Mouse (Mus musculus) heart, postnatal 4 days (tissue): ENCODE measurements around the gene Tex19.2. TPM values are rescaled to one million over a fixed set of nuclear protein-coding genes. Genes with fewer than 3 reads are reported as not detected.

Experiments used
- total RNA-seq, 2 experiments: library from RNA; stranded (reverse); gene quantifications; 2 replicates each; pipeline ENCODE4 v1.2.3; 2021

Gene Tex19.2
- total RNA-seq, 2 experiments from 2014 or later = not detected

Other genes with a start within 250 kb of the Tex19.2 start
- gene Ccdc57, start 185.8 kb downstream of the Tex19.2 start, total RNA-seq = 1 to 10 TPM; 2.1 to 2.4 TPM
- 10 to 100 TPM; 13.3 to 22.8 TPM for gene Slc16a3, start 170.2 kb downstream of the Tex19.2 start, total RNA-seq
- gene Csnk1d, start 127.3 kb downstream of the Tex19.2 start, total RNA-seq = 10 to 100 TPM; 84.4 to 91.9 TPM
- under 1 TPM in 1 of 2 experiments, not detected in 1; 0.29 TPM for gene Cd7, start 79.3 kb downstream of the Tex19.2 start, total RNA-seq
- not detected for gene Sectm1b, start 55.1 kb downstream of the Tex19.2 start, total RNA-seq
- gene Sectm1a, start 37.5 kb downstream of the Tex19.2 start, total RNA-seq = not detected
- gene Tex19.1, start 27.5 kb upstream of the Tex19.2 start, total RNA-seq = not detected
- under 1 TPM; 0.14 to 0.20 TPM for gene Uts2r, start 41.6 kb upstream of the Tex19.2 start, total RNA-seq
- 10 to 100 TPM; 17.0 to 17.8 TPM for gene Hexdc, start 85.8 kb upstream of the Tex19.2 start, total RNA-seq
- gene Ogfod3, start 86.0 kb upstream of the Tex19.2 start, total RNA-seq = 10 to 100 TPM; 18.7 to 22.2 TPM
- 10 to 100 TPM; 11.8 to 12.5 TPM for gene Cybc1, start 110.6 kb upstream of the Tex19.2 start, total RNA-seq
- gene Narf, start 118.6 kb upstream of the Tex19.2 start, total RNA-seq = 10 to 100 TPM; 58.7 to 62.4 TPM
- gene Foxk2, start 141.3 kb upstream of the Tex19.2 start, total RNA-seq = 10 to 100 TPM; 30.3 to 34.5 TPM
- 10 to 100 TPM; 55.8 to 56.4 TPM for gene Wdr45b, start 235.8 kb upstream of the Tex19.2 start, total RNA-seq